Comparison of ENCODE assay signal across 8 mouse cellular contexts in the genomic region with DNA sequence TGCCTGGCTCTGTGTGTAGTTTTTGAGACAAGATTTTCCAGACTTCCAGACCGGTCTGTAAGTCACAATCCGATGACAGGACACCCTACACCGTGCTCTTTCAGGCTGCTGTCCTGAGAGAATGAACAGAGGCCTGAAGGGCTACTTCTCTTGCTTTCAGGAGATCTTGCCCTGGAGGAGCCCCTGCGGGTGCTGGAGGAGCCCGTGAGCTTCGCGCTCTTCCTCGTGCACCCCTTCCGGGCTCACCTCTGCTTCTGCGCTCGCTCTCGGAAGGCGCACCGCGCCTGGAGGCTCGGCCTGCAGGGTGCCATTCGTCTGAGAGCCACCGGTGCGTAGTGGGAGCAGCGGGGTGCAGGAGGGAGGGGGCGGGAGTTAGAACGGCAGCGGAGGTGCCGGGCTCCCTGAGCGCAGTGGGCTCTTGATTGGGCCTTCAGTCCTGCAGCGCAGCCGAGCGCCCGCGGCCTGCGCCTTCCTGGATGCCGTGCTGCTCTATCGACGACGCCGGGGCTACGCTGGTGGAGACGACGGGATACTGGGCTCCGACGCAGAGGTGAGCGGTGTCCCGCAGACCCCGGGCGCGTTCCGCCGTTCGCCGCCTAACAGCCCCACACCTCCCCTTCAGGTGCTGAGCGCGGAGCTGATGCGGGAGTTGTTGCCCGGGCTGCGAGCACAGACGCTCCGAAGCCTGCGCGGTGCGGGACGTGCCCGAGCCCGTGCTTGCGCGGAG. TPM values are rescaled to one million over a fixed set of nuclear protein-coding genes. Genes with fewer than 3 reads are reported as not detected.
A peak's percentile ranks its signal among the peaks of the same experiment; 100 is the strongest.
DNase-seq lines count a peak whose midpoint lies in the region; ATAC-seq and TF ChIP-seq lines count a peak whose summit lies in the region.

No protein-coding gene starts in this region.

- no peak overlapping the region for H3K27ac ChIP-seq in layer of hippocampus, adult 2 months

- ATAC-seq in inflammation-experienced regulatory T-cells, adult 6 months: peak; percentile 21

- TF ChIP-seq CTCF in layer of hippocampus, adult 2 months (conservative IDR thresholded peaks at IDR 0.05): no peak

- DNase-seq in layer of hippocampus, adult 2 months (ENCODE audit: low spot score in 2 of 2): no peak
- no peak for DNase-seq in layer of hippocampus, adult 9-11 months
- peak; percentile 7 for DNase-seq in embryo, embryonic 11.5 days (ENCODE audit: low read depth, low spot score)
- peak; percentile 55 for DNase-seq in naive thymus-derived CD4-positive, alpha-beta T cell, adult 2 months (ENCODE audit: low read depth)
- no peak for DNase-seq in urinary bladder, adult 2 months (ENCODE audit: low spot score)
- DNase-seq in left cerebral cortex, adult 18-20 months (ENCODE audit: low spot score in 2 of 2): no peak
- DNase-seq in cerebellum, adult 11 months: no peak

- H3K4me3 ChIP-seq in layer of hippocampus, adult 2 months: peak overlapping the region; percentile 30; the same call in 1 of the 2 replicates

RNA-seq across cellular contexts. Expression of gene Fam129c, which starts 4.7 kb away (rescaled TPM):
- total RNA-seq in layer of hippocampus, adult 2 months (2021): 1 to 10 TPM; 3.8 TPM
- polyA plus RNA-seq in inflammation-experienced regulatory T-cells, adult 6 months (2017; shearing (Covaris generic)): 1 to 10 TPM; 1.5 to 2.0 (median 1.7) TPM
- polyA plus RNA-seq in urinary bladder, adult 2 months (2012; rRNA removed): 3.1 and 3.7 TPM in 2 replicates
- 1 to 10 TPM; 1.9 to 4.8 TPM for total RNA-seq in left cerebral cortex, adult 18-20 months (2021)

RNA-seq across cellular contexts. Expression of gene Colgalt1, which starts 8.7 kb away (rescaled TPM):
- 10 to 100 TPM; 52.4 to 60.1 TPM for total RNA-seq in layer of hippocampus, adult 2 months (2021)
- polyA plus RNA-seq in inflammation-experienced regulatory T-cells, adult 6 months (2017; shearing (Covaris generic)): 10 to 100 TPM in 2 of 3 experiments, 1 to 10 TPM in 1; 8.7 to 14.8 (median 13.6) TPM
- 124 and 144 TPM in 2 replicates for polyA plus RNA-seq in urinary bladder, adult 2 months (2012; rRNA removed)
- 10 to 100 TPM; 46.9 to 49.8 TPM for total RNA-seq in left cerebral cortex, adult 18-20 months (2021)

RNA-seq across cellular contexts. Expression of gene Pgls, which starts 10.1 kb away (rescaled TPM):
- 10 to 100 TPM; 27.5 to 34.4 TPM for total RNA-seq in layer of hippocampus, adult 2 months (2021)
- 10 to 100 TPM; 52.1 to 61.7 (median 60.1) TPM for polyA plus RNA-seq in inflammation-experienced regulatory T-cells, adult 6 months (2017; shearing (Covaris generic))
- 41.7 and 60.4 TPM in 2 replicates for polyA plus RNA-seq in urinary bladder, adult 2 months (2012; rRNA removed)
- total RNA-seq in left cerebral cortex, adult 18-20 months (2021): 10 to 100 TPM; 31.1 to 31.3 TPM

RNA-seq across cellular contexts. Expression of gene Slc27a1, which starts 33.4 kb away (rescaled TPM):
- 100 to 1,000 TPM; 125 to 126 TPM for total RNA-seq in layer of hippocampus, adult 2 months (2021)
- 1 to 10 TPM; 4.5 to 8.6 (median 5.8) TPM for polyA plus RNA-seq in inflammation-experienced regulatory T-cells, adult 6 months (2017; shearing (Covaris generic))
- polyA plus RNA-seq in urinary bladder, adult 2 months (2012; rRNA removed): 57.3 and 63.8 TPM in 2 replicates
- total RNA-seq in left cerebral cortex, adult 18-20 months (2021): 100 to 1,000 TPM in 1 of 2 experiments, 10 to 100 TPM in 1; 86.2 to 100 TPM

RNA-seq across cellular contexts. Expression of gene Nxnl1, which starts 35.7 kb away (rescaled TPM):
- total RNA-seq in layer of hippocampus, adult 2 months (2021): not detected
- under 1 TPM in 1 of 3 experiments, not detected in 2; 0.13 TPM for polyA plus RNA-seq in inflammation-experienced regulatory T-cells, adult 6 months (2017; shearing (Covaris generic))
- 0.01 and 0.04 TPM in 2 replicates for polyA plus RNA-seq in urinary bladder, adult 2 months (2012; rRNA removed)
- under 1 TPM in 1 of 2 experiments, not detected in 1; 0.26 TPM for total RNA-seq in left cerebral cortex, adult 18-20 months (2021)

Comparison
In these comparisons a context has a peak if more than half of its experiments do, and no peak if none do; other contexts are left out.
1. DNase-seq: peak in embryo, embryonic 11.5 days (single experiment) and naive thymus-derived CD4-positive, alpha-beta T cell, adult 2 months (single experiment); none in layer of hippocampus, adult 2 months (0 of 2), layer of hippocampus, adult 9-11 months (single experiment), urinary bladder, adult 2 months (single experiment), left cerebral cortex, adult 18-20 months (0 of 2) and cerebellum, adult 11 months (single experiment).